Mouse (Mus musculus) heart, embryonic 15.5 days (tissue): ENCODE measurements at regions not wholly inside any gene's neighbourhood (a gene's known extent, or its start where the extent isn't known, plus 50 kb on each side); places are given as distances from the start of the nearest gene placed in this dataset.

Source experiments
- ATAC-seq: fragments of 200-750 bp; cut with Nextera tagmentation; replicated peaks from 2 replicates; pipeline ENCODE4 v1.8.0; 2017; ENCODE audit warnings: low read depth, moderate TSS enrichment; ENCODE audit not compliant: insufficient number of reproducible peaks, insufficient read depth, low FRiP score
- H3K27ac ChIP-seq: fragments of 300-500 bp; sonication (generic); 2 replicates; pipeline ENCODE4 v1.5.1; 2015; ENCODE audit warnings: mild to moderate bottlenecking, inconsistent platforms
- H3K27me3 ChIP-seq: fragments of 300-500 bp; sonication (generic); 2 replicates; pipeline ENCODE4 v1.6.1; 2015; ENCODE audit warnings: inconsistent platforms
- H3K36me3 ChIP-seq: fragments of 300-500 bp; sonication (generic); 2 replicates; pipeline ENCODE4 v1.6.1; 2015; ENCODE audit warnings: mild to moderate bottlenecking, inconsistent platforms
- H3K4me1 ChIP-seq: fragments of 300-500 bp; sonication (generic); replicated peaks from 2 replicates; pipeline ENCODE4 v1.6.1; 2015; ENCODE audit warnings: inconsistent platforms
- H3K4me2 ChIP-seq: fragments of 300-500 bp; sonication (generic); 2 replicates; pipeline ENCODE4 v1.6.1; 2015; ENCODE audit warnings: inconsistent platforms, mild to moderate bottlenecking, moderate library complexity
- H3K4me3 ChIP-seq: fragments of 300-500 bp; sonication (generic); 2 replicates; pipeline ENCODE4 v1.5.1; 2015; ENCODE audit warnings: mild to moderate bottlenecking, inconsistent platforms
- H3K9ac ChIP-seq: fragments of 300-500 bp; sonication (generic); 2 replicates; pipeline ENCODE4 v1.6.1; 2015; ENCODE audit warnings: mild to moderate bottlenecking, inconsistent platforms
- H3K9me3 ChIP-seq: fragments of 300-500 bp; sonication (generic); replicated peaks from 2 replicates; pipeline ENCODE4 v1.6.1; 2016; ENCODE audit warnings: inconsistent platforms
- WGBS: fragments of 180-500 bp; shearing (Covaris S2); methylation state at CpG from one replicate; pipeline ENCODE4 v1.1.7; 2015; ENCODE audit warnings: mixed read lengths; 5-methylcytosine and 5-hydroxymethylcytosine counted together

GRCm38 (mm10) chr14:72817764-72818163 is 108.0 kb upstream of the Fndc3a start:
- 81% methylated on average over 5 of the region's 5 CpGs for WGBS
- no peak for ATAC-seq
- no peaks in the 10 kb centered on the region for H3K36me3 ChIP-seq

GRCm38 (mm10) chr14:72816847-72817246 is 107.0 kb upstream of the Fndc3a start:
- no peak overlapping the region for H3K27ac ChIP-seq
- no peak overlapping the region for H3K4me3 ChIP-seq
- H3K9me3 ChIP-seq, result no peaks in the 10 kb centered on the region
- no peak overlapping the region for H3K9ac ChIP-seq
- no peaks in the 10 kb centered on the region for H3K36me3 ChIP-seq
- WGBS, result 48% methylated on average over 10 of the region's 10 CpGs
- ATAC-seq, result no peak
- H3K4me2 ChIP-seq, result no peak overlapping the region
- H3K27me3 ChIP-seq, result no peaks in the 10 kb centered on the region
- H3K4me1 ChIP-seq, result no peaks in the 10 kb centered on the region

More at GRCm38 (mm10) chr14:72817764-72818163, 108.0 kb upstream of the Fndc3a start:
- Histone ChIP-seq H3K4me3 (no peak overlapping the region), H3K9ac (no peak overlapping the region), H3K4me2 (no peak overlapping the region), H3K27ac (no peak overlapping the region), H3K9me3 (no peaks in the 10 kb centered on the region), H3K27me3 (no peaks in the 10 kb centered on the region), H3K4me1 (no peaks in the 10 kb centered on the region)

GRCm38 (mm10) chr14:72809138-72809537 is 99.3 kb upstream of the Fndc3a start:
- Histone ChIP-seq H3K4me2 (no peak overlapping the region), H3K9me3 (no peaks in the 10 kb centered on the region), H3K36me3 (no peaks in the 10 kb centered on the region), H3K4me1 (no peaks in the 10 kb centered on the region), H3K27ac (no peak overlapping the region), H3K4me3 (no peak overlapping the region), H3K27me3 (no peaks in the 10 kb centered on the region), H3K9ac (no peak overlapping the region)
- 71% methylated on average over 2 of the region's 2 CpGs for WGBS
- ATAC-seq, result no peak

- H3K4me1 ChIP-seq, result no peaks in the 10 kb centered on the region
- no peak overlapping the region for H3K9ac ChIP-seq
- no peak for ATAC-seq
- H3K36me3 ChIP-seq, result no peaks in the 10 kb centered on the region
- no peaks in the 10 kb centered on the region for H3K9me3 ChIP-seq
- H3K27me3 ChIP-seq, result no peaks in the 10 kb centered on the region
- H3K27ac ChIP-seq, result no peak overlapping the region
- WGBS, result 72% methylated on average over 3 of the region's 3 CpGs
- H3K4me3 ChIP-seq, result no peak overlapping the region
- H3K4me2 ChIP-seq, result no peak overlapping the region
These were observed 98.1 kb upstream of the Fndc3a start for GRCm38 (mm10) chr14:72807947-72808346.

- H3K27ac ChIP-seq, result no peak overlapping the region
- H3K4me3 ChIP-seq, result no peak overlapping the region
- H3K27me3 ChIP-seq, result no peaks in the 10 kb centered on the region
- no peak for ATAC-seq
- 54% methylated on average over 7 of the region's 7 CpGs for WGBS
- no peak overlapping the region for H3K4me2 ChIP-seq
- H3K9me3 ChIP-seq, result no peaks in the 10 kb centered on the region
- no peaks in the 10 kb centered on the region for H3K4me1 ChIP-seq
- H3K36me3 ChIP-seq, result no peaks in the 10 kb centered on the region
- H3K9ac ChIP-seq, result no peak overlapping the region
These were observed 97.5 kb upstream of the Fndc3a start for GRCm38 (mm10) chr14:72807286-72807685.

- H3K4me3 ChIP-seq, result no peak overlapping the region
- H3K4me1 ChIP-seq, result no peaks in the 10 kb centered on the region
- H3K36me3 ChIP-seq, result no peaks in the 10 kb centered on the region
- WGBS, result 88% methylated on average over 6 of the region's 6 CpGs
- H3K9me3 ChIP-seq, result no peaks in the 10 kb centered on the region
- no peak overlapping the region for H3K27ac ChIP-seq
- ATAC-seq, result no peak
- no peak overlapping the region for H3K9ac ChIP-seq
- H3K27me3 ChIP-seq, result no peaks in the 10 kb centered on the region
- H3K4me2 ChIP-seq, result no peak overlapping the region
These were observed 96.8 kb upstream of the Fndc3a start for GRCm38 (mm10) chr14:72806598-72806997.

- Histone ChIP-seq H3K27me3 (no peaks in the 10 kb centered on the region), H3K4me2 (no peak overlapping the region), H3K9me3 (no peaks in the 10 kb centered on the region), H3K36me3 (no peaks in the 10 kb centered on the region), H3K4me1 (no peaks in the 10 kb centered on the region), H3K4me3 (no peak overlapping the region), H3K27ac (no peak overlapping the region), H3K9ac (no peak overlapping the region)
- no peak for ATAC-seq
These were observed 93.8 kb upstream of the Fndc3a start for GRCm38 (mm10) chr14:72803579-72803978.

- no peak overlapping the region for H3K4me2 ChIP-seq
- no peaks in the 10 kb centered on the region for H3K36me3 ChIP-seq
- H3K27me3 ChIP-seq, result no peaks in the 10 kb centered on the region
- H3K4me3 ChIP-seq, result no peak overlapping the region
- no peaks in the 10 kb centered on the region for H3K9me3 ChIP-seq
- ATAC-seq, result no peak
- H3K4me1 ChIP-seq, result no peaks in the 10 kb centered on the region
- H3K9ac ChIP-seq, result no peak overlapping the region
- no peak overlapping the region for H3K27ac ChIP-seq
- WGBS, result 72% methylated on average over 3 of the region's 3 CpGs
These were observed 80.9 kb upstream of the Fndc3a start for GRCm38 (mm10) chr14:72790654-72791053.

GRCm38 (mm10) chr14:72786929-72787328 is 77.1 kb upstream of the Fndc3a start:
- Histone ChIP-seq H3K27me3 (no peaks in the 10 kb centered on the region), H3K4me1 (no peaks in the 10 kb centered on the region; the same call in 1 of the 2 replicates), H3K4me3 (no peak overlapping the region), H3K9ac (no peak overlapping the region), H3K9me3 (no peaks in the 10 kb centered on the region), H3K36me3 (no peaks in the 10 kb centered on the region), H3K27ac (no peak overlapping the region), H3K4me2 (no peak overlapping the region)
- 82% methylated on average over 3 of the region's 3 CpGs for WGBS
- ATAC-seq, result no peak

- peak; percentile 80 for ATAC-seq
- Histone ChIP-seq H3K27me3 (no peaks in the 10 kb centered on the region), H3K4me3 (no peak overlapping the region), H3K36me3 (no peaks in the 10 kb centered on the region), H3K27ac (no peak overlapping the region), H3K4me1 (no peaks in the 10 kb centered on the region; the same call in 1 of the 2 replicates), H3K9me3 (no peaks in the 10 kb centered on the region), H3K9ac (no peak overlapping the region), H3K4me2 (no peak overlapping the region)
- WGBS, result 48% methylated on average over 9 of the region's 9 CpGs
These were observed 73.4 kb upstream of the Fndc3a start for GRCm38 (mm10) chr14:72783248-72783647.

- Histone ChIP-seq H3K4me3 (no peak overlapping the region), H3K4me1 (no peaks in the 10 kb centered on the region; the same call in 1 of the 2 replicates), H3K36me3 (no peaks in the 10 kb centered on the region), H3K9ac (no peak overlapping the region), H3K27me3 (no peaks in the 10 kb centered on the region), H3K27ac (no peak overlapping the region), H3K4me2 (no peak overlapping the region), H3K9me3 (no peaks in the 10 kb centered on the region)
- no peak for ATAC-seq
- WGBS, result 74% methylated on average over 4 of the region's 4 CpGs
These were observed 69.6 kb upstream of the Fndc3a start for GRCm38 (mm10) chr14:72779446-72779845.

GRCm38 (mm10) chr14:72778756-72779155 is 69.0 kb upstream of the Fndc3a start:
- Histone ChIP-seq H3K9me3 (no peaks in the 10 kb centered on the region), H3K4me1 (no peaks in the 10 kb centered on the region; the same call in 1 of the 2 replicates), H3K36me3 (no peaks in the 10 kb centered on the region), H3K4me2 (no peak overlapping the region), H3K27ac (no peak overlapping the region), H3K4me3 (no peak overlapping the region), H3K9ac (no peak overlapping the region), H3K27me3 (no peaks in the 10 kb centered on the region)
- 83% methylated on average over 6 of the region's 6 CpGs for WGBS
- ATAC-seq, result no peak
